Mouse (Mus musculus): Measurements from ENCODE around the gene Ubl3.

Ubl3 gene

DNA sequence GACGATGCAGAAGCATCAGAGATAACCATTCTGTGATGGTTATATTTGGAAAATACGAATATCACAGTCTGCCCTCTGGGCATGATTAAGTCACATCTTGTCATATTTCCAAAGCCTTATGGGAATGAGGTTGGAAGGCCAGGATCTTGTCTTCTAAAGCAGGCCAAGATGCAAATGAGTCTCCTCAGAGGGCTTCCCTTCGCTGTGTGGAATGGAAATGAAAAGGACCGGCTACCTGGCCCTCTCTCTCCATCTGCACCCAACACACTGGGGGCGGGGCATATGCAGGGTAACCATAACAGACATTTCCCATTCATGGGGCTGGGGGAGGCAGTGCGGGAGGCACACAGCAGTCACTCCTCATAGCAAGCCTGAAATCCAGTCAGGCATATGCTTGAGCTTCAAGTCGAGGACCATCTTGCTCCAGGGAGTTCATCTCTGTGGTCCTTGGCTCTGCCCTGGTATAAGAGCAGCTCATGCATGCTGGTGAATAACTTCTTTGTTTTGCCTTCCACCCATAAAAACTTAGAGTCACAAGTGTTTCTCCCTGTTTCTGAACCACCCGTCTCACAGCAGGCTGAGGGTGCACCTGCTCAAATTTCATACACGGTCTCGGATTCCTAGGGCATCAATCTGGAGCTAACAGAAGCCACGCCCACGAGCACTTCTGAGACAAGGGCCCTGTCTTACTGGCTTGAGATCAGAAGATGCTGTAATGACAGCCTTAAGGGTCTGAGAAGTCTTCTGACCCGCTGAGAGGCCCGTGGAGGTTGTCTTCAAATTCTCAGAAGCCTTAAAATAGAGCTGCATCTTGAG lies 83.8 kb downstream of the Ubl3 start:
- no peak for DNase-seq

- DNase-seq = no peak
These were observed 85.5 kb downstream of the Ubl3 start for GRCm38 (mm10) chr5:148466933-148467607.

- DNase-seq = no peak
These were observed 86.5 kb downstream of the Ubl3 start for GRCm38 (mm10) chr5:148466116-148466515.

DNA sequence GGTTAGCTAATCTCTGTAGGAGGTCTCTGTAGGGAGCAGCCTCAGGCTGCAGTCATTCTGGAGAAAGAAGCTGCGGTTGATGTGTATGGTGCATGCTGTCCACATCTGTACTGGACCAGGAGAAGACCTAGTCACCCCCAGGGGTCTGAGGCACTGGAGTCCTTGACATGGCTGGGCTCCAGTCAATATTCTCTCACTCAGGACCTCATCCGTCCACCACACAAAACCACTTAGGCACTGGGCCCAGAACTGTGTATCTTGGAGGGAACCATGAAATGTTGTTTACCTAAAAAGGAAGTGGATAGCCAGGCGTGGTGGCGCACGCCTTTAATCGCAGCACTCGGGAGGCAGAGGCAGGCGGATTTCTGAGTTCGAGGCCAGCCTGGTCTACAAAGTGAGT lies 87.5 kb downstream of the Ubl3 start:
- no peak for DNase-seq

- no peak for DNase-seq
These were observed 88.1 kb downstream of the Ubl3 start for GRCm38 (mm10) chr5:148464489-148464888.

GRCm38 (mm10) chr5:148463783-148464294 lies 88.8 kb downstream of the Ubl3 start:
- DNase-seq = no peak

Data from cerebellum, adult 9-10 months (tissue).